Mouse (Mus musculus): ENCODE measurements around the gene Rogdi.
A peak's percentile ranks its signal among the peaks of the same experiment; 100 is the strongest.

Rogdi gene

DNA sequence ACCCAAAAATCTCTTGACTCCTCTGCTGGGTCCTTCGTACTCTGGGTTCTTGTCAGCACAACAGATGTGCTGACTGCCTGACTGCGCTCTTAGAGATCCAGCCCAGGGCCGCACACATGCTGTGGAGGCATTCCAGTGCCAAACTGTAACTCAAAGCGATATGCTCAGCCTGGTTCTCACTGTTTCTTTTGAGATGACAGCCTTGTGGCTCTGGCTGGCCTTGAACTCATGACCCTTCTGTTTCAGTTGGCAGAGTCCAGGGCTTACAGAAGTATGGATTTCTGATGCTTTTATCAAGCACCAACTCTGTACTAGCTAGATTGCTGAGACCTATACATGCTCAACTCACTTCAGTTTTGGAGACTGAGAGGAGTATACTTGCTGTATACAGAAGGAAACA lies 20.1 kb downstream of the Rogdi start:
- DNase-seq (ENCODE audit: low spot score in 2 of 2): no peak

DNA sequence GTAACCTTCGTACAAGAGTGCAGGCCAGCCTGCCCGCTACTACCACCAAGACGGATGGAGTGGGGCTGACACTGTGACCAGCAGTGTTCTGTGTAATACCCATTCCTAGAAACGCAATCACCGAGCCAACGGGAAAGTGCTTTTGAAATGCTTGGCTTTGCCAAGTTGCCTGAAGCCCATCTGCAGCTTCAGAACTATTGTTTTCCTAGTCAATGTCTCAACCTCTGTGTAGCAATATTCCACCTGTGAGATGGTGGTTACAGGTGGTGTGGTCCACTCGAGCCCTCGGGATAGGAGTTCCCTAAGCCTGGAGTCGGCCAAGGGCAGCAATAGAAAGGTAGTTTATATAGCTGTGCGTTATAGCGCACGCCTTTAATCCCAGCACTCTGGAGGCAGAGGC lies 28.6 kb downstream of the Rogdi start:
- no peak for DNase-seq (ENCODE audit: low spot score in 2 of 2)

DNA sequence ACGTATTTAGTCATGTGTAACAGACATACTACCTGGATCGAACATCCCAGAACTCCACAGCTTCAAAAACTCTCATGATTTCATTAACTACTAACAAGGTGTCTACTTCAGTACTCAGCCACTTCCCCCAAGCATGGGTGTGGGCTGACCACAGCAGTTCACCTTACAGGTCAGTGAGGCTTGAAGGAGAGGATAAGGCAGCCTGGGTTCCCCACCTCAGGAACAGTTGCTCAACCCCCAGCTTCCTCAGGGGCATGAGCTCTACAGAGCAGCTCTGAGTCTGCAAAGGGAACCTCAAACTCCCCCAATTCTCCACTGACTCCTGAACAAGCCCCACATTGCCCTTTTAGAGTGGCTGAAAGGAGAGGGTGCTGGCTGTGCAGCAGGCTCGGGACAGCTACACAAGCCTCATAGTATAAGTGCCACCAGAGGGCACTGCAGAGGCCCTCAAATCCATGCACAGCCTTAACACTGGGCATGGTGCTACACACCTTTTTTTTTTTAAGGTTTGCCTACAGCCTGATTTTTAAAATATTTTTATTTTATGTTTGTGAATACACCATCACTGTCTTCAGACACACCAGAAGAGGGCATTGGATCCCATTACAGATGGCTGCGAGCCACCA lies 33.5 kb downstream of the Rogdi start:
- peak in 1 of 2 experiments; percentile 12 for DNase-seq (ENCODE audit: low spot score in 2 of 2)

DNA sequence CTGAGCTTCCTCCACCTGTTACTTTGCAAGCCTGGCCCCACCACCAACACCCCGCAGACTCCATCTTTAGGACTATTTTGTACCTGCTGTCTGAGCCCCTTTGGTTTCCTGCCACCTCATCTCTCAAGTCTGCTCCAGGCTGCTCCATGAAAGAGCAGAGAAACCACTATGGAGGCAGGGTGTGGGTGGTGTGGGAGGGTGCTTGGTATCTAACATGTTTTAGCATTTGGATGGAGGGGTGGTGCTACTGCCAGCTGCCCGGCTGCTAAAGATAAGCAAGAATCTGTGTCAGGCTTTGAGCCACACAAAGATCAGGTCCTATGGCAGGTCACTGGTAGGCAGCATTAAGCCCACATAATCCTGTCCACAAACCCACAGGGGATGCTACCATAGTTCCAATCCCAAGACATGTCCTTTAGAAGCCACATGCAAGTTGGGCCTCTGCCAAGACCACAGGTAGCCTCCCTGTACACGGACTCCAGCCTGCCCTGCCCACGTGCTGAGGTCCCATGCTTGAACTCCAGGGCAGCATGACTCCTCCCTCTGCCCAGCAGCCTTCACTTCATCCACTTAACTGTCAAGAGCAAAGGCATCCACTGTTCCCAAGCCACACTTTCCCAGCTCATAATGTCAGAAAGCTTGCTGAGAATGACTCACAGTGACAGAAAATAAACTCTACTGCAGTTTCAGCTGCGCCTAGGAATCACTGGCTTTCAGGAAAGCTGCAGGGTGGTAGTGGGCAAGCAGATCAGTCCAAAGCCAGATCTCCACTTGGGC lies 34.9 kb downstream of the Rogdi start:
- DNase-seq (ENCODE audit: low spot score in 2 of 2): no peak

DNA sequence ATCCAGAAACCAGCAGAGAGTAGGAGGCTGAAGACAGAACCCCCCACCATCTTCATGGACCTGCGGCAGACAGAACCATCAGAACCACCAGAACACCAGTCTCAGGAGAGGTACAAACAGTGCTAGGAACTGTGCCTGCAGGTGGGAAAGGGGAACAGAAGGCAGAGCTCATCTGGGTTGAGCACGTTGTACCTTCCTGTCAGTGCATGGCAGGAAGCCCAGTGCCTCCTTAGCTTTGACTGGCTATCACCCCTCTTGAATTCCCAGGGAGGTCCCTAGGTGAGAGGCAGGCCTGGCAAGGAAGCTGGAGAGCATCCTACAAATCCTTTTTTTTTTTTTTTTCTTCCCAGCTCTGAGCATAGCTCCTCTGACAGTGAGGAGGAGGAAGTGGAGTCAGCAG lies 37.2 kb downstream of the Rogdi start:
- DNase-seq (ENCODE audit: low spot score in 2 of 2): no peak

DNA sequence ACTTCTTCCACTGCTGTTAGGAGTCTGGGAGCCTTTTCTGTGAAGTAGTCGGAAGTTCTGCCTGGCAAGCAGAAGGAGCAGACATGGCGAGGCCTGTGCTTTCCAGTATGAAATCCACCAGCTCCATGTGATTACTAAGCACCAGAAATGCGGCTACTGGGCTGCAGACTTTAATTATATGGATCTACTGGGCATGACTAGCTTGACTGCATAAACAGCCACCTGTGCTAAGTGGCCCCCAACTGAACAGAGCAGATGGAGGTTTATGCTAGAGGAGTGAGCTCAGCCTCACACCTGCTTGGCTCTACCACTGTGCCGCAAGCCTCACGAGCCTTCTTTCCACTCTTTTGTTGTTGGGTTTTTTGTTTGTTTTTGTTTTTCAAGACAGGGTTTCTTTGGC lies 38.8 kb downstream of the Rogdi start:
- DNase-seq (ENCODE audit: low spot score in 2 of 2): no peak

DNA sequence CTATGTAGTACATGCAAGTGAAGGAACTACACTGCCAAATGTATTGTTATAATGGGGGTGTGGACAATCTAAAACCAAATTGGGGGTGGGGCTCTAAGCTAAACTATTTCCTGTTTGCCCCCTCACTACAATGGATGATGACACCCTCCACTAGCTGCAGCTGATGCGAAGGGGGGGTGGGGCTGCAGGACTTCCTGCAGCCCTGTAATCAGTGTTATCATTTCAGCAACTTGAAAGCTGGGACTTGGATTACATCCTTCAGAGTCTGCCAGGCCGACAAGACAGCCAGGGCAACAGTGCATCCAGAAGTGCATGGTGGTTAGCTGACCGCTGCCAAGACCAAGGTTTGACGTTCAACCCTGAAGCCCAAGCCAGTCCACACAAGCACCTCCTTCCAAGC lies 41.7 kb downstream of the Rogdi start:
- no peak for DNase-seq (ENCODE audit: low spot score in 2 of 2)

DNA sequence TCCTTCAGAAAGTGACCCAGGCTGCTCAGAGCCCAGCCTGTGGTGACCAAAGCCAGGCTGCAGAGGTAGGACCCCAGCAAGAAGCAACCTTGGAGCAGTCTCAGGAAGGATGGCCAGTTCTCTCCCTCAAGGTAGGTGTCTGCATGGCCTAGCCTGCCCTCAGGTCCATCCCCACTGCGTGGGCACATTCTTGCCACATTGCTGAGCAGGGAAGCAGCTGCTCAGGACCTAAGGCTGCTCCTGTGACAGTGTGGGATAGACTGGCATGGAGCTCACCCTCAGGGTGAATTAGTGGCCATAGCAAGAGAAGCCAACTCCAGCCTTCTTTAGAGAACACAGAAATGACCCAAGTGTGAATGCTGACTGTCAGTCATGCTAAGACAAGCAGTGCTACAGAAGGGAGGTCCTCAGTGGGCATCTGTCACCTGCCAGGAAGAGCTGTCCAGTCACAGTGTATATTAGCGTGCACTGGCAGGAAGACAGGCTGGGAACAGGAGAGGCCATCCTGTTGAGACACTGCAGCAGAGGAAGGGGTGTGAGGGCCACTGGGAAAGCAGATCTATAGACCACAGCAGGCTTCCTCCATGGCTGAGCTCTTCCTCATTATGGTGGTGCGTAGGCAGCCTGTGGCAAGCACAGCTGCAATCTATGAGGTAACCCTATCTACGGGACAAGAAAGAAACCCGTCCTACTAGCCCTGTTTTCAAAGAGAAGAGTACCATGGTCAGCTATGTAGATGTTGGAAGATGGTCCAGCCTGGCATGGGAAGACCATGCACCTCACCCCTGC lies 44.1 kb downstream of the Rogdi start:
- no peak for DNase-seq (ENCODE audit: low spot score in 2 of 2)

DNA sequence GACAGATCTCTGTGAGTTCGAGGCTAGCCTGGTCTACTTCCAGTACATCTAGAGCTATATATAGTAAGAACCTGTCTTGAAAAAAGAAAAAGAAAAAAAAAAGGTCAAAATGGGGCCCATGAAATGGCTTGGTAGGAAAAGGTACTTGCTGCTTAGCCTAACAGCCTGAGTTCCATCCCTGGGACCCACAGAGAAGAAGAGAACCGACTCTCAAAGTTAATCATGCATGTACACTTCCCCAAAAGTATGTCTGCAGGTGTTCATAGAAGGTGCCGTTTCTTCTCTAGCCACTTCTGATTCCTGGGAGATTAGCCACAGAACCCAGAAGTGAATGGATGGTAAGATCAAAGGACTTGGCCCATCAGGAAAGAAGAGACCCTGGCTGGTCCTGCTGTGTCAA lies 44.9 kb downstream of the Rogdi start:
- no peak for DNase-seq (ENCODE audit: low spot score in 2 of 2)

DNA sequence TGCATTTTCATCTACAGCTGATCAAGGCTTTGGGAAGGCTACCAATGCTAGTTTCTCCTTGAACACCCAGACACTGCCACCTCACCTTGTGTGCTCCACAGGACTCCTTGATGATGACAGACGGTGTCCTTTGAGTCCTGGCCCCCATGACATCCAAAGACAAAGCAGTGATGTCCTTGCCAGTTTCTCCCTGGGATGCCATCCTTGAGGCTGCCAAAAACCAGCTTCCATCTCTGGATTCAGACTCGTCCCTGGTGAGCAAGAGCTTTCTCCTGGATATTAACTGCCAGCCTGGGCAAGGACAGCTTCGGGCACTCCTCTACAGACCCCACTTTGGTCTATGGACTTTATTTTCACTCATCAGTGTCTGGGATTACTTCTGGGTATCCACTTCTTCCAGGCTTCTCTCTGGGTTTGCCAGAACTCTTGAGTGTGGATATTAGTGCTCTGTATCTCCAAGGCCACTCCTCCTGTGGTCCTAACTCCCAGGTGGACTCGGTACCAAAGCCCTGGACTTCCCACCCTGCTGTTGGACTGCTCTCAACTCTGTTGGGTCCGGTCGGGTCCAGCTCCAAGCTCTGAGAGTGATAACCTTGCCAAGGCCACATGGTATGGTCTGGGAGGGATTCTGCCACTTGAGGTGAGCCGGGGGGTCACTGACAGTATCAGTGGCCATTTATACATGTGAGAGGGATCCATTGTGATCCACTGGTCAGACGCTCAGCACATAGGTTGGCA lies 47.8 kb downstream of the Rogdi start:
- no peak for DNase-seq (ENCODE audit: low spot score in 2 of 2)

DNA sequence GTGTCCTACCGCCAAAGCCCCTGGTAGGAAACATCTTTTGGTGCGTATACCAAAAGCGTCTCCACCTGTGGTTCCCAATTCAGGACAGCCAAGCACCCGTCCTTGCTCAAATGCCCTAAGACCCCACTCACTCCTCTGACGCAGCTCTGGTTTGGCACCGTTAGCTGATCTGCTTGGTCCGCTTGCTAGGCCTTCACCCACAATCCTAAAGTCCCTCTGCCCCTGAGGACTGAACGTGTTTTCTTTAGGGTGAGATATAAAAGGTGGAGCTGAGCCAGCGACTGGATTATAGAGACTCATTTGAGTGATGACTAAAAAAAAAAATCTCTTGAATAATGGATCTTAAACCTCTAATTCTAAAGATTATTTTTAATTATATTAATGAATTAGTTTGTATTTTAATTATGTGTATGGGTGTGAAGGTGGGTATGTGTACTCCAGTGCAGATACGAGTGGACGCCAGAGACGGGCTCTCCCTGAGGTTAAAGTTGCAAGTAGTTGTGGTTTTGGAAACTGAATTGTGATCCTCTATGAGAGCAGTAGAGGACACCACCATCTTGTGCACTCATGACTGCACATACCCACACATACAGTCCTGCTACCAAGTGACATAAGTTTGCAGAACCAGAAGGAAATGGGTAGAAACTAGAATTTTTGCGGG lies 48.5 kb downstream of the Rogdi start:
- DNase-seq (ENCODE audit: low spot score in 2 of 2): no peak

DNA sequence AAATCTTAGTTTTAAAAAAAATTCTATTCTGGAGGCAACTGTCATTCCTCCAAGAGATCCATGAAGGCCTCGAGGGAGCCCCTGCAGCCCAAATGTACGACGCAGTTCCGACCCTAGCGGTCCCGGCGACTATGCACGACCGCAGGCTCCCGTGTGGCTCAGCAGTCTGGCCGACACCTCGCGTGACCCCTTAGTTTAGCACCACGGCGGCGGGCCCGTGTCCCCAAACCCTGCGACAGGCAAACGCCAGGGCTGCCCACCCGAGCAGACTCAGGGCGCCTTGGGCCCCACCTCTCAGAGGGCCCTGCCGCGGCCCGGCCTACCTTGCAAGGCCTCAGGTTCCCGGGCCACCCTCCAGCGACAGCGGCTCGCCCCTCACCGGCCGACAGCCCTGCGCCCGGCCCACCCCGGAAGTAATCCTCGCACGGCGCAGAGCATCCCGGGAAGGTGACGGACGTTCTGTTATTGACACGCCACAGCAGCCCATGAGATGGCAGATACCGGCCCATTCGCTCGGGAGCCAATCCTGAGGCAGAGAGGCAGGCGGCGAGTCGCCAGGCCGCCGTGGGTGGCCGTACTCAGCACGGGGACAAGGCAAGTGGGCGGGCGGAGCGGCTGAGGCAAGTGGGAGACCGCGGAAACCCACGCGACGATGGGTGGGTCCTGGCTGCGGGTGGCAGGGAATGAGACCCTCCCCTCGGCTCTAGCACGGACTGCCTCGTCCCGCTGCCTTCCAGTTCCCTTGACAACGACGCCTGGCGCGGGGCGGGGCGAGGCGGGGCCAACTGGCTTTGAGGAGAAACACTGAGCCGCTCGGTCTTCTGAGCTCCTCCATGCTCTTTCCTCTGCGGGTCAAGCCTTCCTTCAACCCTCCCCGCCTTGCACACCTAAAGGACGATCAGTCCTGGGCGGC lies 49.3 kb downstream of the Rogdi start, which contains the start of gene Anks3:
Gene Anks3 (minus strand): TSS at position 409 of the 913 bp plus-strand sequence.
- DNase-seq (ENCODE audit: low spot score in 2 of 2): peak; percentile 97

DNA sequence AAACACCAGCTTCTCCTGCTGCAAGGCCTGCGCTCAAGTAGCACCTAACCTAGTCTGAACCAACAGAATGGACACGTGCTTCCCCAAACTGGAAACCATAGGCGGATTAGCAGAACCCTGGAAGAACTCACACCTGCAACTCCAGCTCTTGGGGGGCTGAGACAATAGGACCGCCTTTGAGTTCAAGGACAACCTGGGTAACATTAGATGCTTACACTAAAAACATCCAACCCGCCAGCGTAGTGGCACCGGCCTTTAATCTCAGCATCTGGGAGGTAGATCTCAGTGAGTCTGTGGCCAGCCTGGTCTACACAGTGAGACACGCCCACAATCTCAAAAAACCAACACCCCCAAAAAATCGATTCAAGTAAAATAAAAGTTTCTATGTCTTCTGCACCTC lies 50.0 kb downstream of the Rogdi start:
- no peak for DNase-seq (ENCODE audit: low spot score in 2 of 2)

DNA sequence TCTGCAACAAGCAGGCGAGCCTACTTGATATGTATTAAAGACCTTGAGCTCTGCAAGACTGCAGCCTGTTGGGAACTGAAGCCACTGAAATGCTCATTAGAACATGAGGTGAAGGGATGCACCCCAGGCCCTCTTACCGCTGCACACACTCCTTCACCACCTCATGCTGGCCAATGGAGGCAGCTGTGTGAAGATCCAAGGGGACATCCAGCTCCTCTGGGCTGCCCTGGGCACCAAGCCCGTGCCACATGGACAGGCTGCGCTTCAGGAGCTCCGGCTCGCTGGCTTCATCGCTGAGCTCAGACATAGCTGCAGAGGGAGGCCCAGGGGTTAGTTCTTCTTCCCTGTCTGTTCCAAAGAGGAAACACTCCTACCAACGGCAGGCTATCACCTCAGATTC lies 53.1 kb downstream of the Rogdi start:
- DNase-seq (ENCODE audit: low spot score in 2 of 2): no peak
